Mouse (Mus musculus) left cerebral cortex, postnatal 10 days (tissue): ENCODE results near the gene Sppl2a. TPM values are rescaled to one million over a fixed set of nuclear protein-coding genes. Genes with fewer than 3 reads are reported as not detected.

Experiments
- microRNA-seq: library from miRNA; unstranded; fragments of <30 nt; microRNA quantifications from one replicate; pipeline ENCODE4 v1.2.0, GENCODE M21; 2022
- total RNA-seq, 2 experiments: library from RNA; stranded (reverse); gene quantifications; 2 replicates each; pipeline ENCODE4 v1.2.3; 2021

Gene Sppl2a
- total RNA-seq, 2 experiments from 2014 or later: 26.8 to 29.2 TPM

Small RNA genes lying within 50 kb of the gene (microRNA-seq; reads per million reads assigned to microRNA genes)
- 3.4 reads per million, percentile 7 among the genes with 10 or more reads in this experiment for gene Mir3473g

Other genes with a start within 250 kb of the Sppl2a start
- gene Usp8, start 225.9 kb downstream of the Sppl2a start, total RNA-seq: 10 to 100 TPM; 30.7 to 35.8 TPM
- not detected for gene Usp50, start 149.8 kb downstream of the Sppl2a start, total RNA-seq
- 10 to 100 TPM; 38.1 to 38.7 TPM for gene Trpm7, start 57.0 kb downstream of the Sppl2a start, total RNA-seq
- 10 to 100 TPM; 13.9 to 14.6 TPM for gene Ap4e1, start 75.5 kb upstream of the Sppl2a start, total RNA-seq
- 10 to 100 TPM; 21.0 to 24.6 TPM for gene Blvra, start 137.4 kb upstream of the Sppl2a start, total RNA-seq
- 1 to 10 TPM; 6.0 to 6.7 TPM for gene Ncaph, start 200.7 kb upstream of the Sppl2a start, total RNA-seq
- 1 to 10 TPM; 5.7 to 6.8 TPM for gene Itpripl1, start 210.2 kb upstream of the Sppl2a start, total RNA-seq